Mouse (Mus musculus): ENCODE results near the gene Vmn1r87. TPM values are rescaled to one million over a fixed set of nuclear protein-coding genes. Genes with fewer than 3 reads are reported as not detected.

The Vmn1r87 gene
- total RNA-seq (2021): not detected
- long read RNA-seq, experiment 1: 0 reads
- long read RNA-seq, experiment 2: 0 reads

DNA sequence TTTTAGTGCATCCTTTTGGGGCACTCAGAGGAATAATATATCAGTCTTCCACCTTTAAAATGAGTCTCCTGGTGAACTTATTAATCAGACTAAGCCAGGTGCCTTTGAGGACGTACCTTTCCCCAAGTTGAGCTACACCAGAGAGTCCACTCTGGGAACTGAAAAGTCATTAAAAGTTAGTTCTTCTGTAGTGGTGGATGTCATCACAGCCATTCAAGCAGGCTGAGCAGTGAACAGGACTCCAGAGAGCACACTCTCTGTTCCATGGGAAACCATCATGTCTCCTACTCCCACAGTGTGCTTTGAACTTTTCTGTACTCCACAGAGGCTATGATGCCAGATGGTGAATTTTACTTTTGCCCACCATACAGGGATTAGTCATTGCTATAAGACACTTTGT, at the start of gene Vmn1r87:
Vmn1r87 (minus strand) TSS at position 101 of the 400 bp plus-strand sequence.
- no peak for DNase-seq (ENCODE audit: low spot score in 2 of 2)

- DNase-seq (ENCODE audit: low spot score in 2 of 2): no peak
Measured at GRCm38 (mm10) chr7:13159268-13159667, 19.3 kb upstream of the Vmn1r87 start, which contains the start of gene Vmn1r88. Vmn1r88 (plus strand) TSS chr7:13159568.

- DNase-seq (ENCODE audit: low spot score in 2 of 2): no peak
Measured at GRCm38 (mm10) chr7:13137340-13137739, 2.6 kb downstream of the Vmn1r87 start.

GRCm38 (mm10) chr7:13131856-13132255, 8.1 kb downstream of the Vmn1r87 start:
- DNase-seq (ENCODE audit: low spot score in 2 of 2): no peak

- peak in 1 of 2 experiments; percentile 3 for DNase-seq (ENCODE audit: low spot score in 2 of 2)
Measured at GRCm38 (mm10) chr7:13123554-13124153, 16.3 kb downstream of the Vmn1r87 start.

GRCm38 (mm10) chr7:13119817-13120216, 20.1 kb downstream of the Vmn1r87 start, which contains the start of gene Vmn1r86:
Vmn1r86 (minus strand) TSS chr7:13119917.
- DNase-seq (ENCODE audit: low spot score in 2 of 2): no peak

DNA sequence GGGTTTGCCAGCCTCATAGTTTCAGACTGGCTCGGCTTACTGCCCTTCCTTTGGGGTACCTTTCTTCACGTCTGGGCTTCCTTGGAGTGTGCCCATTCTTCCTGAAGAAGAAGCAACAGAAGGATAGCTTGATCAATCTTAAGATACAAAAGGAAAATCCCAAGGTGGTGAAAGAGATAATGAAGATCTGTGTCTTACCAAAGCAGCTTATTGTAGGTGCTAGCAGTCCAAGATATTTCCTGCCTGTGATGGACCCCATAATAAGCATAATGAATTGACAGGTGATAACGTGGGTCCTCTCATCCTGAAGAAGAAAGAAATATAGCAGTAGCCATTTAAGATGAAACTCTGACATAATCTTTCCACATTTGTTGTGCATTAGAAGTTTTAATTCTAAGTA, 44.9 kb downstream of the Vmn1r87 start, which contains the start of gene Vmn1r85:
Vmn1r85 (minus strand) TSS at position 101 of the 400 bp plus-strand sequence.
- no peak for DNase-seq (ENCODE audit: low spot score in 2 of 2)

Other genes with a start within 250 kb of the Vmn1r87 start
- gene Zscan22, start 242.3 kb downstream of the Vmn1r87 start, total RNA-seq (2021): 10 to 100 TPM; 13.9 to 14.2 TPM
- 100 to 1,000 TPM; 896 to 922 TPM for gene Rps5, start 217.9 kb downstream of the Vmn1r87 start, total RNA-seq (2021)
- gene Rnf225, start 212.7 kb downstream of the Vmn1r87 start, total RNA-seq (2021): under 1 TPM; 0.30 to 0.45 TPM
- gene Zfp324, start 174.3 kb downstream of the Vmn1r87 start, total RNA-seq (2021): 1 to 10 TPM; 8.4 to 9.5 TPM
- 1 to 10 TPM; 5.7 to 6.5 TPM for gene Zfp446, start 162.3 kb downstream of the Vmn1r87 start, total RNA-seq (2021)
- under 1 TPM in 1 of 2 experiments, not detected in 1; 0.70 TPM for gene Slc27a5, start 142.0 kb downstream of the Vmn1r87 start, total RNA-seq (2021)
- gene Trim28, start 141.0 kb downstream of the Vmn1r87 start, total RNA-seq (2021): 100 to 1,000 TPM; 201 to 235 TPM
- 10 to 100 TPM; 12.1 to 12.5 TPM for gene Zbtb45, start 130.1 kb downstream of the Vmn1r87 start, total RNA-seq (2021)
- 100 to 1,000 TPM; 210 to 213 TPM for gene Chmp2a, start 105.3 kb downstream of the Vmn1r87 start, total RNA-seq (2021)
- gene Ube2m, start 101.9 kb downstream of the Vmn1r87 start, total RNA-seq (2021): 100 to 1,000 TPM; 162 to 182 TPM
- 1 to 10 TPM; 1.8 to 2.2 TPM for gene Mzf1, start 85.4 kb downstream of the Vmn1r87 start, total RNA-seq (2021)
- gene Vmn1r85, start 45.0 kb downstream of the Vmn1r87 start, total RNA-seq (2021): not detected
- gene Vmn1r86, start 20.2 kb downstream of the Vmn1r87 start, total RNA-seq (2021): not detected
- gene Vmn1r88, start 19.4 kb upstream of the Vmn1r87 start, total RNA-seq (2021): under 1 TPM; 0.06 to 0.10 TPM
- gene Vmn1r89, start 72.9 kb upstream of the Vmn1r87 start, total RNA-seq (2021): not detected
- gene Lig1, start 137.1 kb upstream of the Vmn1r87 start, total RNA-seq (2021): 1 to 10 TPM; 6.6 to 9.8 TPM
- 1 to 10 TPM; 8.4 to 9.6 TPM for gene Zswim9, start 138.6 kb upstream of the Vmn1r87 start, total RNA-seq (2021)
- under 1 TPM; 0.20 to 0.38 TPM for gene Pla2g4c, start 184.5 kb upstream of the Vmn1r87 start, total RNA-seq (2021)

All from adrenal gland, adult 18-20 months (tissue).